Mouse (Mus musculus) liver, embryonic 11.5 days (tissue): ENCODE measurements around the gene Smyd3. TPM values are rescaled to one million over a fixed set of nuclear protein-coding genes. Genes with fewer than 3 reads are reported as not detected.

ENCODE experiments used
- ATAC-seq: fragments of 200-750 bp; cut with Nextera tagmentation; replicated peaks from 2 replicates; pipeline ENCODE4 v1.8.0; 2017; ENCODE audit warnings: moderate number of reproducible peaks, mild to moderate bottlenecking, moderate TSS enrichment, moderate library complexity; ENCODE audit not compliant: low FRiP score
- DNase-seq: peaks from one replicate; pipeline ENCODE4 v3.0.0-alpha.2; 2017; ENCODE audit warnings: low spot score
- H3K27ac ChIP-seq: fragments of 300-500 bp; sonication (generic); 2 replicates; pipeline ENCODE4 v1.5.1; 2014; ENCODE audit warnings: mild to moderate bottlenecking, low read depth, low read length, control low read depth
- H3K27me3 ChIP-seq: fragments of 300-500 bp; sonication (generic); replicated peaks from 2 replicates; pipeline ENCODE4 v1.6.1; 2014; ENCODE audit warnings: low read length, mixed read lengths; ENCODE audit not compliant: control insufficient read depth, insufficient read depth
- H3K36me3 ChIP-seq: fragments of 300-500 bp; sonication (generic); 2 replicates; pipeline ENCODE4 v1.6.1; 2014; ENCODE audit warnings: mild to moderate bottlenecking, low read length, moderate library complexity, mixed read lengths; ENCODE audit not compliant: control insufficient read depth, insufficient read depth
- H3K4me1 ChIP-seq: fragments of 300-500 bp; sonication (generic); replicated peaks from 2 replicates; pipeline ENCODE4 v1.6.1; 2014; ENCODE audit warnings: low read length, mixed read lengths; ENCODE audit not compliant: control insufficient read depth, insufficient read depth
- H3K4me2 ChIP-seq: fragments of 300-500 bp; sonication (generic); 2 replicates; pipeline ENCODE4 v1.6.1; 2014; ENCODE audit warnings: mild to moderate bottlenecking, control low read depth, moderate library complexity
- H3K4me3 ChIP-seq: fragments of 300-500 bp; sonication (generic); 2 replicates; pipeline ENCODE4 v1.5.1; 2014; ENCODE audit warnings: low read depth, low read length, control low read depth
- H3K9ac ChIP-seq: fragments of 300-500 bp; sonication (generic); 2 replicates; pipeline ENCODE4 v1.6.1; 2014; ENCODE audit warnings: low read depth, low read length, control low read depth
- H3K9me3 ChIP-seq: fragments of 300-500 bp; sonication (generic); 2 replicates; pipeline ENCODE4 v1.6.1; 2016; ENCODE audit warnings: low read length, inconsistent platforms, mixed read lengths; ENCODE audit not compliant: control insufficient read depth
- WGBS: fragments of 180-500 bp; shearing (Covaris S2); extraction: QIAGEN DNeasy Blood & Tissue Kit; methylation state at CpG from one replicate; pipeline ENCODE4 v1.1.7; 2014; 5-methylcytosine and 5-hydroxymethylcytosine counted together
- polyA plus RNA-seq: library from polyadenylated mRNA; unstranded; fragments of >200 nt; fragmentation: Nextera tagmentation; extraction: Ambion mirVana; gene quantifications from 2 replicates; pipeline ENCODE4 v1.2.1, GENCODE M21; 2014

The Smyd3 gene
- polyA plus RNA-seq, 1 experiment from 2014 or later = 17.3 TPM

- 65% methylated on average over 8 of the region's 8 CpGs for WGBS
- ATAC-seq = no peak
- DNase-seq = no peak
- no peaks in the 10 kb centered on the region for H3K9me3 ChIP-seq
- no peak overlapping the region for H3K9ac ChIP-seq
- H3K36me3 ChIP-seq = no peaks in the 10 kb centered on the region
- no peaks in the 10 kb centered on the region for H3K27me3 ChIP-seq
- H3K27ac ChIP-seq = no peak overlapping the region
- H3K4me3 ChIP-seq = no peak overlapping the region
- no peaks in the 10 kb centered on the region for H3K4me1 ChIP-seq
- H3K4me2 ChIP-seq = no peak overlapping the region
Measured at GRCm38 (mm10) chr1:179361481-179362466, 156.1 kb downstream of the Smyd3 start.

GRCm38 (mm10) chr1:179357111-179357510 is 160.7 kb downstream of the Smyd3 start:
- no peak overlapping the region for H3K9ac ChIP-seq
- WGBS = 71% methylated on average over 2 of the region's 2 CpGs
- DNase-seq (no peak), ATAC-seq (no peak)
- no peak overlapping the region for H3K4me3 ChIP-seq
- no peaks in the 10 kb centered on the region for H3K4me1 ChIP-seq
- no peak overlapping the region for H3K4me2 ChIP-seq
- no peaks in the 10 kb centered on the region for H3K36me3 ChIP-seq
- no peaks in the 10 kb centered on the region for H3K9me3 ChIP-seq
- H3K27ac ChIP-seq = no peak overlapping the region
- no peaks in the 10 kb centered on the region for H3K27me3 ChIP-seq

GRCm38 (mm10) chr1:179354250-179354649 is 163.6 kb downstream of the Smyd3 start:
- Histone ChIP-seq H3K27ac (no peak overlapping the region), H3K4me1 (no peaks in the 10 kb centered on the region), H3K4me2 (no peak overlapping the region), H3K9ac (no peak overlapping the region), H3K9me3 (no peaks in the 10 kb centered on the region), H3K4me3 (no peak overlapping the region), H3K27me3 (no peaks in the 10 kb centered on the region), H3K36me3 (no peaks in the 10 kb centered on the region)
- WGBS = 89% methylated on average over 6 of the region's 6 CpGs
- no peak for DNase-seq
- ATAC-seq = no peak

GRCm38 (mm10) chr1:179345318-179345925 is 172.4 kb downstream of the Smyd3 start:
- Histone ChIP-seq H3K4me2 (no peak overlapping the region), H3K27me3 (no peaks in the 10 kb centered on the region), H3K9ac (no peak overlapping the region), H3K4me3 (no peak overlapping the region), H3K4me1 (no peaks in the 10 kb centered on the region), H3K36me3 (no peaks in the 10 kb centered on the region), H3K27ac (no peak overlapping the region), H3K9me3 (no peaks in the 10 kb centered on the region)
- 68% methylated on average over 2 of the region's 2 CpGs for WGBS
- ATAC-seq (no peak), DNase-seq (no peak)

- ATAC-seq (no peak), DNase-seq (no peak)
- 93% methylated on average over 17 of the region's 17 CpGs for WGBS
- no peaks in the 10 kb centered on the region for H3K27me3 ChIP-seq
- H3K4me1 ChIP-seq = no peaks in the 10 kb centered on the region
- H3K36me3 ChIP-seq = no peaks in the 10 kb centered on the region
- H3K4me2 ChIP-seq = no peak overlapping the region
- H3K4me3 ChIP-seq = no peak overlapping the region
- H3K9ac ChIP-seq = no peak overlapping the region
- H3K27ac ChIP-seq = no peak overlapping the region
- no peaks in the 10 kb centered on the region for H3K9me3 ChIP-seq
Measured at GRCm38 (mm10) chr1:179343426-179343825, 174.4 kb downstream of the Smyd3 start.

GRCm38 (mm10) chr1:179341589-179341988 is 176.3 kb downstream of the Smyd3 start:
- no peak overlapping the region for H3K4me2 ChIP-seq
- DNase-seq (no peak), ATAC-seq (no peak)
- WGBS = 82% methylated on average over 1 of the region's 1 CpGs
- no peak overlapping the region for H3K4me3 ChIP-seq
- H3K9ac ChIP-seq = no peak overlapping the region
- H3K4me1 ChIP-seq = no peaks in the 10 kb centered on the region
- no peak overlapping the region for H3K27ac ChIP-seq
- no peaks in the 10 kb centered on the region for H3K36me3 ChIP-seq
- no peaks in the 10 kb centered on the region for H3K9me3 ChIP-seq
- H3K27me3 ChIP-seq = no peaks in the 10 kb centered on the region

GRCm38 (mm10) chr1:179339066-179339465 is 178.8 kb downstream of the Smyd3 start:
- no peaks in the 10 kb centered on the region for H3K9me3 ChIP-seq
- H3K4me3 ChIP-seq = no peak overlapping the region
- ATAC-seq (no peak), DNase-seq (no peak)
- H3K27me3 ChIP-seq = no peaks in the 10 kb centered on the region
- no peak overlapping the region for H3K27ac ChIP-seq
- H3K4me1 ChIP-seq = no peaks in the 10 kb centered on the region
- no peak overlapping the region for H3K4me2 ChIP-seq
- 90% methylated on average over 3 of the region's 3 CpGs for WGBS
- H3K9ac ChIP-seq = no peak overlapping the region
- no peaks in the 10 kb centered on the region for H3K36me3 ChIP-seq

- Histone ChIP-seq H3K9ac (no peak overlapping the region), H3K36me3 (no peaks in the 10 kb centered on the region), H3K4me1 (no peaks in the 10 kb centered on the region), H3K9me3 (no peaks in the 10 kb centered on the region), H3K4me2 (no peak overlapping the region), H3K27ac (no peak overlapping the region), H3K27me3 (no peaks in the 10 kb centered on the region), H3K4me3 (no peak overlapping the region)
- 86% methylated on average over 5 of the region's 5 CpGs for WGBS
- ATAC-seq (no peak), DNase-seq (no peak)
Measured at GRCm38 (mm10) chr1:179337529-179337928, 180.3 kb downstream of the Smyd3 start.

GRCm38 (mm10) chr1:179326965-179327308 is 190.9 kb downstream of the Smyd3 start:
- H3K9ac ChIP-seq = no peak overlapping the region
- no peak overlapping the region for H3K27ac ChIP-seq
- no peaks in the 10 kb centered on the region for H3K9me3 ChIP-seq
- no peak overlapping the region for H3K4me3 ChIP-seq
- ATAC-seq (no peak), DNase-seq (no peak)
- no peak overlapping the region for H3K4me2 ChIP-seq
- H3K27me3 ChIP-seq = no peaks in the 10 kb centered on the region
- no peaks in the 10 kb centered on the region for H3K36me3 ChIP-seq
- WGBS = 94% methylated on average over 3 of the region's 3 CpGs
- H3K4me1 ChIP-seq = no peaks in the 10 kb centered on the region
